Mouse (Mus musculus) forebrain, embryonic 14.5 days (tissue): ENCODE results near the gene Tmem222. TPM values are rescaled to one million over a fixed set of nuclear protein-coding genes. Genes with fewer than 3 reads are reported as not detected.
A peak's percentile ranks its signal among the peaks of the same experiment; 100 is the strongest.

Experiments used
- ATAC-seq: fragments of 200-750 bp; cut with Nextera tagmentation; 2 replicates; pipeline ENCODE4 v1.8.0; 2017; ENCODE audit warnings: mild to moderate bottlenecking, moderate library complexity
- DNase-seq: peaks from one replicate; pipeline ENCODE4 v3.0.0-alpha.2; 2015; ENCODE audit warnings: low spot score
- H3K27ac ChIP-seq: fragments of 300-500 bp; sonication (generic); 2 replicates; pipeline ENCODE4 v1.5.1; 2014; ENCODE audit warnings: low read depth, mild to moderate bottlenecking, control low read depth, low read length, moderate library complexity
- H3K27me3 ChIP-seq: fragments of 300-500 bp; sonication (generic); replicated peaks from 2 replicates; pipeline ENCODE4 v1.6.1; 2014; ENCODE audit warnings: low read length, control low read depth, mixed read lengths; ENCODE audit not compliant: control insufficient read depth, insufficient read depth
- H3K36me3 ChIP-seq: fragments of 300-500 bp; sonication (generic); 2 replicates; pipeline ENCODE4 v1.6.1; 2014; ENCODE audit warnings: low read length, control low read depth; ENCODE audit not compliant: control insufficient read depth, insufficient read depth
- H3K4me1 ChIP-seq: fragments of 300-500 bp; sonication (generic); 2 replicates; pipeline ENCODE4 v1.6.1; 2014; ENCODE audit warnings: antibody characterized with exemption, low read length, control low read depth; ENCODE audit not compliant: control insufficient read depth, insufficient read depth
- H3K4me2 ChIP-seq: fragments of 300-500 bp; sonication (generic); 2 replicates; pipeline ENCODE4 v1.6.1; 2014; ENCODE audit warnings: mild to moderate bottlenecking, control low read depth, low read length
- H3K4me3 ChIP-seq: fragments of 300-500 bp; sonication (generic); 2 replicates; pipeline ENCODE4 v1.5.1; 2014; ENCODE audit warnings: low read depth, low read length, control low read depth
- H3K9ac ChIP-seq: fragments of 300-500 bp; sonication (generic); 2 replicates; pipeline ENCODE4 v1.6.1; 2014; ENCODE audit warnings: mild to moderate bottlenecking, low read length, control low read depth, moderate library complexity
- H3K9me3 ChIP-seq: fragments of 300-500 bp; sonication (generic); replicated peaks from 2 replicates; pipeline ENCODE4 v1.6.1; 2016; ENCODE audit warnings: low read length, control low read depth, mixed read lengths; ENCODE audit not compliant: control insufficient read depth
- WGBS: fragments of 180-500 bp; shearing (Covaris S2); extraction: QIAGEN DNeasy Blood & Tissue Kit; methylation state at CpG from one replicate; pipeline ENCODE4 v1.1.7; 2014; 5-methylcytosine and 5-hydroxymethylcytosine counted together
- polyA plus RNA-seq: library from polyadenylated mRNA; unstranded; fragments of >200 nt; fragmentation: Nextera tagmentation; extraction: Ambion mirVana; gene quantifications from 2 replicates; pipeline ENCODE4 v1.2.1, GENCODE M21; 2014

The Tmem222 gene
- polyA plus RNA-seq, 1 experiment from 2014 or later, result 131 TPM

- 52% methylated on average over 5 of the region's 7 CpGs for WGBS
- Histone ChIP-seq H3K27me3 (no peaks in the 10 kb centered on the region), H3K9ac (no peak within 1 kb of the TSS), H3K36me3 (peaks cover 38% of the 10 kb centered on the region), H3K4me2 (no peak within 1 kb of the TSS), H3K4me1 (no peaks in the 10 kb centered on the region), H3K9me3 (no peaks in the 10 kb centered on the region), H3K27ac (no peak within 1 kb of the TSS), H3K4me3 (no peak within 1 kb of the TSS)
- ATAC-seq (no peak), DNase-seq (no peak)
Measured at GRCm38 (mm10) chr4:133262882-133263281, 14.7 kb downstream of the Tmem222 start, which contains the start of gene Sytl1. Gene Sytl1, minus strand, starts transcription at chr4:133263113.

GRCm38 (mm10) chr4:133262375-133262765 lies 15.2 kb downstream of the Tmem222 start:
- Histone ChIP-seq H3K36me3 (peaks cover 33% of the 10 kb centered on the region), H3K9me3 (no peaks in the 10 kb centered on the region), H3K4me3 (no peak overlapping the region), H3K4me2 (no peak overlapping the region), H3K27me3 (no peaks in the 10 kb centered on the region), H3K27ac (no peak overlapping the region), H3K4me1 (no peaks in the 10 kb centered on the region), H3K9ac (no peak overlapping the region)
- 82% methylated on average over 7 of the region's 7 CpGs for WGBS
- ATAC-seq (no peak), DNase-seq (no peak)

GRCm38 (mm10) chr4:133261641-133262374 lies 15.8 kb downstream of the Tmem222 start:
- no peaks in the 10 kb centered on the region for H3K4me1 ChIP-seq
- 0 out of 2 replicates have a peak, but pooled peaks cover 4% of the 10 kb centered on the region for H3K27me3 ChIP-seq
- WGBS, result 61% methylated on average over 10 of the region's 10 CpGs
- H3K9me3 ChIP-seq, result no peaks in the 10 kb centered on the region
- H3K4me2 ChIP-seq, result no peak overlapping the region
- H3K4me3 ChIP-seq, result no peak overlapping the region
- DNase-seq (no peak), ATAC-seq (no peak)
- no peak overlapping the region for H3K27ac ChIP-seq
- peaks cover 27% of the 10 kb centered on the region for H3K36me3 ChIP-seq
- no peak overlapping the region for H3K9ac ChIP-seq

- 81% methylated on average over 12 of the region's 12 CpGs for WGBS
- no peak for ATAC-seq
Measured at GRCm38 (mm10) chr4:133257798-133258408, 19.7 kb downstream of the Tmem222 start.

GRCm38 (mm10) chr4:133257230-133257629 lies 20.4 kb downstream of the Tmem222 start:
- Histone ChIP-seq H3K9me3 (no peaks in the 10 kb centered on the region), H3K4me3 (no peak overlapping the region), H3K27ac (no peak overlapping the region), H3K27me3 (peaks cover 16% of the 10 kb centered on the region; the same call in 1 of the 2 replicates), H3K4me1 (no peaks in the 10 kb centered on the region), H3K36me3 (no peaks in the 10 kb centered on the region), H3K4me2 (no peak overlapping the region), H3K9ac (no peak overlapping the region)
- WGBS, result 30% methylated on average over 11 of the region's 12 CpGs
- no peak for ATAC-seq
- no peak for DNase-seq

More at GRCm38 (mm10) chr4:133257798-133258408, 19.7 kb downstream of the Tmem222 start:
- Histone ChIP-seq H3K9me3 (no peaks in the 10 kb centered on the region), H3K9ac (no peak overlapping the region), H3K4me2 (no peak overlapping the region), H3K27me3 (peaks cover 11% of the 10 kb centered on the region; the same call in 1 of the 2 replicates), H3K4me3 (no peak overlapping the region), H3K4me1 (no peaks in the 10 kb centered on the region), H3K27ac (no peak overlapping the region), H3K36me3 (no peaks in the 10 kb centered on the region)
- DNase-seq, result no peak

- Histone ChIP-seq H3K27ac (no peak overlapping the region), H3K4me1 (no peaks in the 10 kb centered on the region), H3K9me3 (no peaks in the 10 kb centered on the region), H3K4me2 (no peak overlapping the region), H3K27me3 (peaks cover 20% of the 10 kb centered on the region), H3K36me3 (no peaks in the 10 kb centered on the region), H3K4me3 (no peak overlapping the region), H3K9ac (no peak overlapping the region)
- DNase-seq, result no peak
- WGBS, result 18% methylated on average over 24 of the region's 24 CpGs
- ATAC-seq, result no peak
Measured at GRCm38 (mm10) chr4:133256820-133257219, 20.8 kb downstream of the Tmem222 start.

- Histone ChIP-seq H3K4me2 (no peak overlapping the region), H3K4me1 (peaks cover 4% of the 10 kb centered on the region), H3K27me3 (peaks cover 34% of the 10 kb centered on the region), H3K36me3 (no peaks in the 10 kb centered on the region), H3K4me3 (no peak overlapping the region), H3K27ac (no peak overlapping the region), H3K9me3 (no peaks in the 10 kb centered on the region), H3K9ac (no peak overlapping the region)
- 65% methylated on average over 6 of the region's 6 CpGs for WGBS
- ATAC-seq, result no peak
- DNase-seq, result no peak
Measured at GRCm38 (mm10) chr4:133255392-133255791, 22.2 kb downstream of the Tmem222 start.

GRCm38 (mm10) chr4:133253412-133253811 lies 24.2 kb downstream of the Tmem222 start:
- Histone ChIP-seq H3K4me1 (peaks cover 4% of the 10 kb centered on the region), H3K9ac (no peak overlapping the region), H3K27me3 (peaks cover 42% of the 10 kb centered on the region), H3K4me2 (no peak overlapping the region), H3K27ac (no peak overlapping the region), H3K36me3 (no peaks in the 10 kb centered on the region), H3K4me3 (no peak overlapping the region), H3K9me3 (no peaks in the 10 kb centered on the region)
- ATAC-seq, result no peak
- 84% methylated on average over 12 of the region's 12 CpGs for whole genome bisulfite sequencing
- no peak for DNase-seq

GRCm38 (mm10) chr4:133252089-133252488 lies 25.5 kb downstream of the Tmem222 start:
- no peak overlapping the region for H3K4me2 ChIP-seq
- DNase-seq (peak; percentile 24), ATAC-seq (no peak)
- no peak overlapping the region for H3K27ac ChIP-seq
- H3K4me3 ChIP-seq, result no peak overlapping the region
- no peaks in the 10 kb centered on the region for H3K36me3 ChIP-seq
- H3K4me1 ChIP-seq, result peaks cover 4% of the 10 kb centered on the region
- 31% methylated on average over 4 of the region's 4 CpGs for WGBS
- peaks cover 41% of the 10 kb centered on the region for H3K27me3 ChIP-seq
- H3K9me3 ChIP-seq, result no peaks in the 10 kb centered on the region
- no peak overlapping the region for H3K9ac ChIP-seq
